Mouse (Mus musculus): ENCODE measurements around the gene Vars2. TPM values are rescaled to one million over a fixed set of nuclear protein-coding genes. Genes with fewer than 3 reads are reported as not detected.

Vars2 gene
- polyA plus RNA-seq, 1 experiment: 171 TPM

GRCm38 (mm10) chr17:35705836-35706235 is 38.4 kb upstream of the Vars2 start:
- peak; percentile 35; the same call in 1 of the 2 replicates for TF ChIP-seq CTCF (IDR thresholded peaks at IDR 0.05; ENCODE audit: borderline replicate concordance, control insufficient read depth, extremely low read depth, insufficient read depth, low read length, poor library complexity)
- TF ChIP-seq POLR2A (IDR thresholded peaks at IDR 0.05; ENCODE audit: control insufficient read depth, extremely low read depth, insufficient read depth, low read length, poor library complexity): no peak
- WGBS: 24% methylated on average over 4 of the region's 4 CpGs
- Histone ChIP-seq H3K27ac (ENCODE audit: control insufficient read depth, insufficient read depth, low read length) (no peak overlapping the region), H3K4me1 (replicated peaks; ENCODE audit: control insufficient read depth, insufficient read depth, low read length) (peaks cover 28% of the 10 kb centered on the region), H3K4me3 (ENCODE audit: control insufficient read depth, insufficient read depth, low read length) (no peak overlapping the region), H3K36me3 (ENCODE audit: control insufficient read depth, insufficient read depth, low read length) (no peaks in the 10 kb centered on the region), H3K27me3 (ENCODE audit: control insufficient read depth, insufficient read depth, low read length) (peaks cover 15% of the 10 kb centered on the region; the same call in 1 of the 2 replicates)
- DNase-seq: peak; percentile 48

- peak within 1 kb of the TSS; percentile 9; the same call in 1 of the 2 replicates for H3K27ac ChIP-seq (ENCODE audit: control insufficient read depth, insufficient read depth, low read length)
- no peaks in the 10 kb centered on the region for H3K36me3 ChIP-seq (ENCODE audit: control insufficient read depth, insufficient read depth, low read length)
- H3K4me3 ChIP-seq (ENCODE audit: control insufficient read depth, insufficient read depth, low read length): peak within 1 kb of the TSS; percentile 18; the same call in 1 of the 2 replicates
- H3K27me3 ChIP-seq (ENCODE audit: control insufficient read depth, insufficient read depth, low read length): peaks cover 18% of the 10 kb centered on the region; the same call in 1 of the 2 replicates
- TF ChIP-seq CTCF (IDR thresholded peaks at IDR 0.05; ENCODE audit: borderline replicate concordance, control insufficient read depth, extremely low read depth, insufficient read depth, low read length, poor library complexity) (no peak), POLR2A (IDR thresholded peaks at IDR 0.05; ENCODE audit: control insufficient read depth, extremely low read depth, insufficient read depth, low read length, poor library complexity) (no peak)
- 13% methylated on average over 19 of the region's 19 CpGs for WGBS
- peak; percentile 51 for DNase-seq
- H3K4me1 ChIP-seq (replicated peaks; ENCODE audit: control insufficient read depth, insufficient read depth, low read length): peaks cover 36% of the 10 kb centered on the region
Observed at GRCm38 (mm10) chr17:35704621-35705464, 37.5 kb upstream of the Vars2 start, which contains the start of gene Ddr1. TSS of gene Ddr1 (minus strand) at chr17:35704621.

- peaks cover 39% of the 10 kb centered on the region for H3K4me1 ChIP-seq (replicated peaks; ENCODE audit: control insufficient read depth, insufficient read depth, low read length)
- H3K36me3 ChIP-seq (ENCODE audit: control insufficient read depth, insufficient read depth, low read length): no peaks in the 10 kb centered on the region
- 15% methylated on average over 14 of the region's 14 CpGs for WGBS
- no peak overlapping the region for H3K4me3 ChIP-seq (ENCODE audit: control insufficient read depth, insufficient read depth, low read length)
- peaks cover 18% of the 10 kb centered on the region; the same call in 1 of the 2 replicates for H3K27me3 ChIP-seq (ENCODE audit: control insufficient read depth, insufficient read depth, low read length)
- peak overlapping the region; percentile 9; the same call in 1 of the 2 replicates for H3K27ac ChIP-seq (ENCODE audit: control insufficient read depth, insufficient read depth, low read length)
- DNase-seq: no peak
- no peak for TF ChIP-seq CTCF (IDR thresholded peaks at IDR 0.05; ENCODE audit: borderline replicate concordance, control insufficient read depth, extremely low read depth, insufficient read depth, low read length, poor library complexity)
Observed at GRCm38 (mm10) chr17:35703751-35704271, 36.4 kb upstream of the Vars2 start.

GRCm38 (mm10) chr17:35703065-35703464 is 35.7 kb upstream of the Vars2 start:
- H3K4me3 ChIP-seq (ENCODE audit: control insufficient read depth, insufficient read depth, low read length): no peak overlapping the region
- 50% methylated on average over 2 of the region's 2 CpGs for WGBS
- TF ChIP-seq CTCF (IDR thresholded peaks at IDR 0.05; ENCODE audit: borderline replicate concordance, control insufficient read depth, extremely low read depth, insufficient read depth, low read length, poor library complexity): no peak
- no peak for TF ChIP-seq POLR2A (IDR thresholded peaks at IDR 0.05; ENCODE audit: control insufficient read depth, extremely low read depth, insufficient read depth, low read length, poor library complexity)
- H3K4me1 ChIP-seq (replicated peaks; ENCODE audit: control insufficient read depth, insufficient read depth, low read length): peaks cover 39% of the 10 kb centered on the region
- H3K36me3 ChIP-seq (ENCODE audit: control insufficient read depth, insufficient read depth, low read length): no peaks in the 10 kb centered on the region
- peaks cover 18% of the 10 kb centered on the region; the same call in 1 of the 2 replicates for H3K27me3 ChIP-seq (ENCODE audit: control insufficient read depth, insufficient read depth, low read length)
- no peak overlapping the region for H3K27ac ChIP-seq (ENCODE audit: control insufficient read depth, insufficient read depth, low read length)
- no peak for DNase-seq

DNA sequence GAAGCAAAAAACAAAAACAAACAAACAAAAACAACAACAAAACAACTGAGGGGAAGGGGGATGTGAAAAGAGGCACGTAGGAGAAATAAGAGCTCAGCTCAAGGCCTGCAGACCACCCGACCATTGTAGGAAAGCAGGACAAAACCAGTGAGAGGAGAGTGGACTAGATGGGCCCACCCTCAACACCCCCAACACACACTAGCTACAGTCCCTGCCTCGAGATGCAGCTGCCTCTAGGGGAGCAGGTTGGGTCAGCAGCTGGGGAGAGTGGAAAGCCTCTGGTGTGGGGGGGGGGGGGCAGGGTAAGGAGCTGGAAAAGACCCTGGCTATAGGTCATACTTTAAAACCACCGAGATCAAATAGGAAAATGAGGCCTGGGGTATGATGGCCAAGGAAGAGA is 35.2 kb upstream of the Vars2 start:
- no peak for TF ChIP-seq CTCF (IDR thresholded peaks at IDR 0.05; ENCODE audit: borderline replicate concordance, control insufficient read depth, extremely low read depth, insufficient read depth, low read length, poor library complexity)
- no peak for TF ChIP-seq POLR2A (IDR thresholded peaks at IDR 0.05; ENCODE audit: control insufficient read depth, extremely low read depth, insufficient read depth, low read length, poor library complexity)
- no peak for DNase-seq
- WGBS: 55% methylated on average over 4 of the region's 4 CpGs

GRCm38 (mm10) chr17:35701978-35702461 is 34.6 kb upstream of the Vars2 start:
- no peak overlapping the region for H3K4me3 ChIP-seq (ENCODE audit: control insufficient read depth, insufficient read depth, low read length)
- no peaks in the 10 kb centered on the region for H3K36me3 ChIP-seq (ENCODE audit: control insufficient read depth, insufficient read depth, low read length)
- TF ChIP-seq POLR2A (IDR thresholded peaks at IDR 0.05; ENCODE audit: control insufficient read depth, extremely low read depth, insufficient read depth, low read length, poor library complexity) (no peak), CTCF (IDR thresholded peaks at IDR 0.05; ENCODE audit: borderline replicate concordance, control insufficient read depth, extremely low read depth, insufficient read depth, low read length, poor library complexity) (no peak)
- H3K27ac ChIP-seq (ENCODE audit: control insufficient read depth, insufficient read depth, low read length): no peak overlapping the region
- H3K27me3 ChIP-seq (ENCODE audit: control insufficient read depth, insufficient read depth, low read length): peaks cover 25% of the 10 kb centered on the region; the same call in 1 of the 2 replicates
- peaks cover 37% of the 10 kb centered on the region for H3K4me1 ChIP-seq (replicated peaks; ENCODE audit: control insufficient read depth, insufficient read depth, low read length)
- WGBS: 35% methylated on average over 16 of the region's 16 CpGs
- DNase-seq: no peak

More for the DNA sequence above, 35.2 kb upstream of the Vars2 start:
- Histone ChIP-seq H3K27ac (ENCODE audit: control insufficient read depth, insufficient read depth, low read length) (no peak overlapping the region), H3K36me3 (ENCODE audit: control insufficient read depth, insufficient read depth, low read length) (no peaks in the 10 kb centered on the region), H3K4me3 (ENCODE audit: control insufficient read depth, insufficient read depth, low read length) (no peak overlapping the region), H3K4me1 (replicated peaks; ENCODE audit: control insufficient read depth, insufficient read depth, low read length) (peaks cover 37% of the 10 kb centered on the region), H3K27me3 (ENCODE audit: control insufficient read depth, insufficient read depth, low read length) (peaks cover 20% of the 10 kb centered on the region; the same call in 1 of the 2 replicates)
